Mouse (Mus musculus) heart, postnatal 0 days (tissue): ENCODE data around the gene Pan2. TPM values are rescaled to one million over a fixed set of nuclear protein-coding genes. Genes with fewer than 3 reads are reported as not detected.
"Not testable (repeated sequence)": the region's sequence is repeated elsewhere in the genome, so short reads cannot be mapped to it uniquely, and the experiment has no call there.

ENCODE experiments used
- ATAC-seq: fragments of 200-750 bp; cut with Nextera tagmentation; 2 replicates; pipeline ENCODE4 v1.8.0; 2017; ENCODE audit warnings: low read depth, moderate number of reproducible peaks, moderate library complexity; ENCODE audit not compliant: insufficient read depth
- DNase-seq: peaks from one replicate; pipeline ENCODE4 v3.0.0-alpha.2; 2016; ENCODE audit warnings: low spot score
- H3K27ac ChIP-seq: fragments of 300-500 bp; sonication (generic); 2 replicates; pipeline ENCODE4 v1.5.1; 2014; ENCODE audit warnings: low read depth, mild to moderate bottlenecking
- H3K27me3 ChIP-seq: fragments of 300-500 bp; sonication (generic); 2 replicates; pipeline ENCODE4 v1.6.1; 2014; ENCODE audit warnings: low read length, mixed read lengths; ENCODE audit not compliant: control insufficient read depth, insufficient read depth
- H3K36me3 ChIP-seq: fragments of 300-500 bp; sonication (generic); replicated peaks from 2 replicates; pipeline ENCODE4 v1.6.1; 2014; ENCODE audit warnings: low read length, mixed read lengths; ENCODE audit not compliant: control insufficient read depth, insufficient read depth
- H3K4me1 ChIP-seq: fragments of 300-500 bp; sonication (generic); 2 replicates; pipeline ENCODE4 v1.6.1; 2014; ENCODE audit warnings: antibody characterized with exemption; ENCODE audit not compliant: control insufficient read depth, insufficient read depth
- H3K4me2 ChIP-seq: fragments of 300-500 bp; sonication (generic); 2 replicates; pipeline ENCODE4 v1.6.1; 2014; ENCODE audit warnings: low read depth, mild to moderate bottlenecking, low read length, moderate library complexity
- H3K4me3 ChIP-seq: fragments of 300-500 bp; sonication (generic); 2 replicates; pipeline ENCODE4 v1.5.1; 2014; ENCODE audit warnings: low read depth, low read length
- H3K9ac ChIP-seq: fragments of 300-500 bp; sonication (generic); replicated peaks from 2 replicates; pipeline ENCODE4 v1.6.1; 2014; ENCODE audit warnings: low read depth, low read length, mixed read lengths
- H3K9me3 ChIP-seq: fragments of 300-500 bp; sonication (generic); replicated peaks from 2 replicates; pipeline ENCODE4 v1.6.1; 2016; ENCODE audit warnings: low read length; ENCODE audit not compliant: control insufficient read depth
- CTCF ChIP-seq: IDR thresholded peaks from 2 replicates; pipeline ENCODE4 v1.5.1; 2016; ENCODE audit warnings: antibody characterized with exemption, control low read depth, low read depth
- EP300 ChIP-seq: IDR thresholded peaks from 2 replicates; pipeline ENCODE4 v1.6.1; 2016; ENCODE audit warnings: antibody characterized with exemption, low read depth
- WGBS: fragments of 180-500 bp; shearing (Covaris S2); extraction: QIAGEN DNeasy Blood & Tissue Kit; methylation state at CpG from one replicate; pipeline ENCODE4 v1.1.7; 2014; 5-methylcytosine and 5-hydroxymethylcytosine counted together
- polyA plus RNA-seq: library from polyadenylated mRNA; unstranded; fragments of >200 nt; fragmentation: Nextera tagmentation; extraction: Ambion mirVana; gene quantifications from 2 replicates; pipeline ENCODE4 v1.2.1, GENCODE M21; 2015
- total RNA-seq: library from RNA; depleted of rRNA; stranded (reverse); fragments of >200 nt; gene quantifications from 2 replicates; pipeline ENCODE4 v1.2.3, GENCODE M21; 2014; ENCODE audit warnings: low replicate concordance

The Pan2 gene
- total and polyA plus RNA-seq, 2 experiments from 2014 or later, result 13.4 to 24.1 TPM

DNA sequence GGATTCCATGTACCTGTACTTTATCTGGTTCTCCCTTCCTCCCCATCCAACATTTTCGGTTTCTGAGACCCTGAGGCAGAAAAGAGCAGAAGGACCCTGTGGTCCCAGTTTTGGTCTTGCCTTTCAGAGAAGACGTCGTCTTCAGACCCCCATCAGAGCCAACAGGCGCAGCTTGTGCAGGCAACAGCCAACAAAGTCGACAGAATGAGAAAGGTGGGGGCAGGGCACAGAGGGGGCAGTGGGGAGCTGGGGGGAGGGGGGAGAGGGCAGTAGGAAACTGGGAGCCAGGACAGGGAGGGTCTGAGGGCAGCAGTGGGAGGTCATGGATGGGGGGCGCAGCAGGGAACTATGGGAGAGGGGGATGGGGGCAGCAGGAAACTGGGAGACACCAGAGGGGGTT is 25.0 kb upstream of the Pan2 start:
- 67% methylated on average over 6 of the region's 6 CpGs for WGBS
- Histone ChIP-seq H3K4me1 (0 out of 2 replicates have a peak, but pooled peaks cover 3% of the 10 kb centered on the region), H3K36me3 (peaks cover 63% of the 10 kb centered on the region)

DNA sequence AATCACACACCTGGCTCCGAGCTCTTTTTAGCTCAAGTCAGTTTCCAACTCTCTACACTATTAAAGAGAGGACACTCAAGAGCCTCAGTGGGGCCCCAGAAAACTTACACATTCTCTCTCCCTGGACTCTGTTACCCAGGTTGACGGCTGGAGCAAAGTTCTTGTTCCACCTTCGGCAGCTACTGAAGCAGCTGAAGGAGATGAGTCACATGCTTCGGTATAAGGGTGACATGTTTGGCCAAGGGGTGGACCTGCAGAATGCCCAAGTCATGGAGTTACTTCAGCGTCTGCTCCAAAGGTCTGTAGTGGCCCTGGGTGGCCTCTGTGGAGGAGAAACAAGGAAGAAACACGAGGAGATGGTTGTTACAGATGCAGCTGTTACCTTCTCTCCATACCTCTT is 22.2 kb upstream of the Pan2 start:
- Histone ChIP-seq H3K4me3 (no peak overlapping the region), H3K36me3 (peaks cover 87% of the 10 kb centered on the region), H3K27me3 (no peaks in the 10 kb centered on the region), H3K4me2 (no peak overlapping the region), H3K27ac (no peak overlapping the region), H3K9me3 (no peaks in the 10 kb centered on the region), H3K4me1 (no peaks in the 10 kb centered on the region), H3K9ac (no peak overlapping the region)
- TF ChIP-seq EP300 (no peak), CTCF (no peak)
- 78% methylated on average over 6 of the region's 6 CpGs for WGBS
- DNase-seq (no peak), ATAC-seq (no peak)

More for the DNA sequence above, 25.0 kb upstream of the Pan2 start:
- ATAC-seq, result no peak
- TF ChIP-seq CTCF (no peak), EP300 (no peak)
- Histone ChIP-seq H3K9ac (no peak overlapping the region), H3K4me2 (no peak overlapping the region), H3K4me3 (no peak overlapping the region), H3K9me3 (no peaks in the 10 kb centered on the region), H3K27me3 (no peaks in the 10 kb centered on the region), H3K27ac (no peak overlapping the region)
- no peak for DNase-seq

DNA sequence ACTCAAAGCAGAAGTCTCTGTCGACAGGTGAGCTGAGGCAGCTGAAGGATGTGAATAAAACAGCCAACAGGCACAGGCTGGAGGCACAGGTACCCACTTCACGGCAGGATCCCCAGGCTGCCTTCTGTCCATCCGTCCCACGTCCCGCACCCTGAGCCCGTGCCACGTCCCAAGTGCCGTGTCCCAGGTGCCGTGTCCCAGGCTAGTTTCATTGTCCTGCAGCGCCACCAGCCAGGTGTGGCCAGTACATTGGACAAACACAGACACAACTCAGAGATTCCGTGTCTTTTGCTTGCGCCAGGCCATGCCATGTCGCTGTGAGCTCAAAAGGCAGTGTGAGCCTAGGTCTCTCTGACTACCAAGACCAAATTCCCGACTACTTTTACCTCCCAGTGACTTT is 21.5 kb upstream of the Pan2 start:
- peaks cover 90% of the 10 kb centered on the region for H3K36me3 ChIP-seq

DNA sequence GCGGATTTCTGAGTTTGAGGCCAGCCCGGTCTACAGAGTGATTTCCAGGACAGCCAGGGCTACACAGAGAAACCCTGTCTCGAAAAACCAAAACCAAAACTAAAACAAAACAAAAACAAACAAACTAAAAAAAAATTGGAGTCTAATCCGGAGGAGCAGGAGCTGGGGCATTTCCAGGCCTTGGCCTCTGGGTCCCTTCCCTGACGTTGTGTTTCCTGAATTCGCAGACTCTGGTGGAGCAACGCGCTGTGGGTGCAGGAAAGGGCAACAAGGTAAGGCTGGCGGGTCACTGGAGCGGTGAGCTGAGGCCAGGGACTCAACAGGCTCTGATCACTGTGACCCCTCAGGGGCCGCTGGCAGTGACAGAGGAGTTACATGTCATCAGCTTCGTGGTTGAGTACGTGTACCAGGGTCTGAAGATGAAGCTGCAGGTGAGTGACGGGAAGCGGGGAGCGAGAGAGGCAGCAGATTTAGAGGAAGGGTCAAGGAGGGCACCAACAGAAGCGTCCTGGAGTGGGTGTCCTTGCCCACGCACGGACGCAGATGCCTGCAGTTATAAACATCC is 20.2 kb upstream of the Pan2 start:
- no peak overlapping the region for H3K4me2 ChIP-seq
- 87% methylated on average over 20 of the region's 20 CpGs for WGBS
- H3K27ac ChIP-seq, result no peak overlapping the region
- DNase-seq (no peak), ATAC-seq (no peak)
- no peaks in the 10 kb centered on the region for H3K27me3 ChIP-seq
- no peak overlapping the region for H3K9ac ChIP-seq
- no peaks in the 10 kb centered on the region for H3K9me3 ChIP-seq
- no peak overlapping the region for H3K4me3 ChIP-seq
- no peaks in the 10 kb centered on the region for H3K4me1 ChIP-seq
- H3K36me3 ChIP-seq, result peaks cover 89% of the 10 kb centered on the region
- no peak for TF ChIP-seq EP300
- TF ChIP-seq CTCF, result no peak

More for the DNA sequence above, 21.5 kb upstream of the Pan2 start:
- no peak overlapping the region for H3K9ac ChIP-seq
- WGBS, result 90% methylated on average over 14 of the region's 14 CpGs
- no peak for ATAC-seq
- H3K4me3 ChIP-seq, result no peak overlapping the region
- H3K4me1 ChIP-seq, result no peaks in the 10 kb centered on the region
- no peaks in the 10 kb centered on the region for H3K9me3 ChIP-seq
- no peak overlapping the region for H3K4me2 ChIP-seq
- no peak overlapping the region for H3K27ac ChIP-seq
- TF ChIP-seq EP300 (no peak), CTCF (no peak)
- no peaks in the 10 kb centered on the region for H3K27me3 ChIP-seq
- DNase-seq, result no peak

DNA sequence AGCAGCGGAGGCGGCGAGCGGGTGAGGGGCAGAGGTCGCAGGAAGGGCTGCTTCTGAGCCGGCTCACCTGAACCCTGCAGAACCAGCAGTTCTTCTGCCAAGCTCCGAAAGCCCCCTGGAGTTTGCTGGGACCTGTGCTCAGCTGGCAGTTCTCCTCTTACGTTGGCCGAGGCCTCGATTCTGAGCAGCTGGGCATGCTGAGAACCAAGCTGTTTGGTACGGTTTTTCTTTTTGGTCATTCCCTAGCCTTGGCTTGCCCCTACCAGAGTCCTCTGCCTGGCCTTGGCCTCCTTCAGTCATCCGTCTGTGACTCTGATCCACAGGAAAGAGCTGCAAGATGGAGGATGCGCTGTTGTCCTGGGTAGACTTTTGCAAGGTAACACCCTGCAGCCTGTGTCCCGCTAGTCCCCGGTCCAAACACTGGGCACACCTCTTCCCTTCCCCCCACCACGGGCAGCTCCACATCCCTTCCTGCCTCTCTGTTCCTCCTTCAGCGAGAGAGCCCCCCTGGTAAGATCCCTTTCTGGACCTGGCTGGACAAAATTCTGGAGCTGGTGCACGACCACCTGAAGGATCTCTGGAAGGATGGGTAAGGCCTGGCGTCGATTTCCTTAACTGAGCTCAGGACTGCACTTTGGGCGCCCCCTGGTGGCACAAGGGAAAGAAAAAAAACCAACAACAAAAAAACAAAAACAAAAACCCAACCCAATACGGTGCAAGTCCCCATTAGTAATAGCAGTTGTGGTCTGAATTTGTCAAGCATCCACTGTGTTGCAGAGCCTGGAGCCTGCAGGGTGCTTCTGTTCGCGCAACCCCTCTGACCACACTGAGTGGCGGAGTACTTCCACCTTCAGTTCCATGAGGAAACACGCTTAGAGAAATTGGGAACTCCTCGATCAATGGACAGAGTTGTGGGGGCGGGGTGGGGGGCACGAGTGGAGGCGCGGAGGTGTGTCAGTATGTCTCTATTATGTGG is 19.2 kb upstream of the Pan2 start:
- Histone ChIP-seq H3K27me3 (no peaks in the 10 kb centered on the region), H3K9me3 (no peaks in the 10 kb centered on the region), H3K4me2 (no peak overlapping the region), H3K4me3 (no peak overlapping the region), H3K9ac (no peak overlapping the region), H3K27ac (no peak overlapping the region), H3K36me3 (peaks cover 90% of the 10 kb centered on the region), H3K4me1 (no peaks in the 10 kb centered on the region)
- DNase-seq (peak; percentile 21), ATAC-seq (no peak)
- 64% methylated on average over 31 of the region's 31 CpGs for WGBS
- TF ChIP-seq EP300 (no peak), CTCF (peak; percentile 66)

DNA sequence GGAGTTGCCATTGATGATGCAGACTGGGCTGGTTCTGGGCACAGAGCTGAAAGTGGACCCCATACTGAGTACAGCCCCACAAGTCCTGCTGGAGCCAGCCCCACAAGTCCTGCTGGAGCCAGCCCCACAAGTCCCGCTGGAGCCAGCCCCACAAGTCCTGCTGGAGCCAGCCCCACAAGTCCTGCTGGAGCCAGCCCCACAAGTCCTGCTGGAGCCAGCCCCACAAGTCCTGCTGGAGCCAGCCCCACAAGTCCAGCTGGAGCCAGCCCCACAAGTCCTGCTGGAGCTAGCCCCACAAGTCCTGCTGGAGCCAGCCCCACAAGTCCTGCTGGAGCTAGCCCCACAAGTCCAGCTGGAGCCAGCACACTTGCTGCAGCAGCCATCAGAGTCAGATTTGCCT is 12.5 kb upstream of the Pan2 start:
- H3K4me3 ChIP-seq, ATAC-seq, DNase-seq, H3K27me3 ChIP-seq, H3K9me3 ChIP-seq, H3K9ac ChIP-seq, H3K4me2 ChIP-seq, H3K27ac ChIP-seq, H3K4me1 ChIP-seq: not testable (repeated sequence)
- peaks cover 64% of the 10 kb centered on the region for H3K36me3 ChIP-seq
- 86% methylated on average over 1 of the region's 1 CpGs for WGBS
